Mouse (Mus musculus) G1E-ER4 (cell line): ENCODE data around the gene Zxdc. TPM values are rescaled to one million over a fixed set of nuclear protein-coding genes. Genes with fewer than 3 reads are reported as not detected.

Source experiments
- GATA1 ChIP-seq: IDR thresholded peaks from one replicate; pipeline ENCODE4 v1.8.0; 2012; ENCODE audit warnings: low read length, inconsistent platforms
- polyA plus RNA-seq: library from polyadenylated mRNA; stranded (reverse); fragments of >175 nt; gene quantifications from 2 replicates; pipeline ENCODE4 v1.2.3, GENCODE M21; 2012

Zxdc gene
- polyA plus RNA-seq, result 32.7 and 32.8 TPM in 2 replicates

GRCm38 (mm10) chr6:90368976-90369724, at the start of gene Zxdc:
Gene Zxdc, plus strand, starts transcription at chr6:90369492.
- no peak for TF ChIP-seq GATA1

- no peak for TF ChIP-seq GATA1
Measured at GRCm38 (mm10) chr6:90320429-90320828, 48.9 kb upstream of the Zxdc start.

DNA sequence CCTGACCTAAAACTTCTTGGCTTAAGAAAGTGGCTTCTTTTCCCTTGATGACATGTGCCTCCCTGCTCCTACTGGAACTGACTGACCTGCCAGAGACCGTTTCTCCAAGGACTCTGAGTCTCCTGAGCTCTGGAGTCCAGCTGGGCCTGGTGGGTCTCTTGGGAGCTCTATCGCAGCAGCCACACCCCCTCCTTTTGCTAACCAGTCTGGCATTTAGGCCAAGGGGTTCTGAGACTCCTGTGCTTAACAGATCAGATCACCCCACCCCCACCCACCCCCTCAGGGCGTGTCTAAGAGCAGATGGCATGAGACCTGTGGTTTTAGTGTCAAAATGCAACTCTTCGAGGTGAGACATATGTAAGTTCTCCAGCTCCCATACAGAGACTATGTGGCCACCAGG, 47.5 kb upstream of the Zxdc start:
- TF ChIP-seq GATA1, result no peak

GRCm38 (mm10) chr6:90324026-90324425, 45.3 kb upstream of the Zxdc start:
- no peak for TF ChIP-seq GATA1

GRCm38 (mm10) chr6:90324463-90324862, 44.8 kb upstream of the Zxdc start:
- TF ChIP-seq GATA1, result no peak

DNA sequence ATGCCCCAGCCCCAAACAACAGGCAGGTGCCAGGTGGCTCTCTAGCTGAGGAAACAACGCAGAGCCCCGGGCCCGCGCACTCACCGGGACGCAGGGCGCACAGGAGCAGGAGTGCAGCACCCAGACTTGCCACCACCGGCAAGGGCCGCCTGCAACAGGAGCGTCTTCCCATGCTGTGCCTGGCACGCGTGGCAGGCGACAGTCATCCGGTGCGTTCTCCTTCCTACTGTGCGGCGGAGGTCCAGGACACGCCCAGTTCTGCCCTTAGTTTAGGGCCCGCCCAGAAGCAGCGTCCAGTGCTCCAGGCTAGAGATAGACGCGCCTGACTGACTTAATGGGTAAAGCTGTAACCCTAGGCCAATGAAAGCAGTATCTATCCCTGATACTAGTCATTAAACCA, 44.3 kb upstream of the Zxdc start, which contains the start of gene Chst13:
Chst13 (minus strand) TSS at position 195 of the 400 bp plus-strand sequence.
- no peak for TF ChIP-seq GATA1

GRCm38 (mm10) chr6:90327670-90328069, 41.6 kb upstream of the Zxdc start:
- TF ChIP-seq GATA1, result no peak

GRCm38 (mm10) chr6:90329953-90330352, 39.3 kb upstream of the Zxdc start:
- no peak for TF ChIP-seq GATA1

- TF ChIP-seq GATA1, result no peak
Measured at GRCm38 (mm10) chr6:90332561-90333425, 36.5 kb upstream of the Zxdc start, which contains the start of gene Uroc1. Gene Uroc1, plus strand, starts transcription at chr6:90333284.

DNA sequence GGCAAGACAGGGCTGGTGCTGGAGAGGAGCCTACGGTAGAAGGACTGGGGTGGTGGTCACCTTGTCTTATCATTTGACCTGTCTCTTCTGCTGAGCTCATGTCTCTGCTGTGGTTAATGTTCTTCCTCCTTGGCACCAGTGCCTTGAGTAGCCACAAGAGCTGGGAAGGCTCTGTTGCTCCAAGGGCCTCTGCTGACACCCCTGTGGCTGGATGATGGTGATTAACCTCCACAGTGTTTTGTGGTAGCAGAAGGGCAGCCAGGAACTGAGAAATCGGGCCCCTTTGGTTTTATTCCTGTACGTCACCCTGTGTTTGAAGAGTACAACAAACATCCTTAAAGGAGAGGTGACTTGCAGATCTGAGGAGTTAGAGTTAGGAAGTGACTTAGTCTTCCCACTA, 35.0 kb upstream of the Zxdc start:
- TF ChIP-seq GATA1, result no peak

- no peak for TF ChIP-seq GATA1
Measured at GRCm38 (mm10) chr6:90342343-90342742, 26.9 kb upstream of the Zxdc start.

DNA sequence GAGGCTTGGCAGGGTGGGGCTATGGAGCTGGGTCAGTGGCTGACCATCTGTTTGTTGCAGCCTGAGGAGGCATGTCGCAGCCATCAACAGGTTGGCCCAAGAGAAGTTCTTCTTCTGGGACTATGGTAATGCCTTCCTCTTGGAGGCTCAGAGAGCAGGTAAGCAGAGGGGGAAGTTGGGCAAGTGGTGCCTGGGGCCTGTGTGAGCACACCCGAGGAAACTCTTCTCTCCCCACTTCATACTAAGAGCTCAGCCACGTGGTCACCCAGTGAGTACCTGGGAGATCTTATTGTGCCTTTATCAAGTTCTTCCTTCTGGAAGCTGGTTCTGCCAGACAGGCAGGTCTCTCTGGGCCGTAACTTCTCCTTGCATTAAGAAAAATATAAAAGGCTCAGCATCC, 22.1 kb upstream of the Zxdc start:
- TF ChIP-seq GATA1, result no peak

DNA sequence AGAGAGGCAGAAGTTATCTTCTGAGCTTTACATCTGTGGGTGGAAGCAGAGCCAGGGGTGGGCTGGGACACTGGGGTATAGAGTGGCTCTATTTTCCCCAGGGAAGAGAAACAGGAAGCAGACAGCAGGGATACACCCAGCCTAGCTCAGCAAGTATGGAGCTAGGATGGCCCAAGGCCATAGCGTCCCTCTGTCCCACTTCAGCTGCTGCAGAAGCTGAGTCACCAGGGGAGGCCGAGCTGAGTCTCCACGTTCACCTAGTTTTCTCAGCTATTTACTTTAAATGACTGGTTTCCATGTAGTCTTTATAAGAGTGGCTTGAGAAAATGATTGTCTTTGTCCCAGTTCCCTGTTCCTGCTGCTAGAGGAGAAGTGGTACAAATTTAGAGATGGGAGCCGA, 20.8 kb upstream of the Zxdc start:
- TF ChIP-seq GATA1, result no peak

- no peak for TF ChIP-seq GATA1
Measured at GRCm38 (mm10) chr6:90350011-90350410, 19.3 kb upstream of the Zxdc start.

DNA sequence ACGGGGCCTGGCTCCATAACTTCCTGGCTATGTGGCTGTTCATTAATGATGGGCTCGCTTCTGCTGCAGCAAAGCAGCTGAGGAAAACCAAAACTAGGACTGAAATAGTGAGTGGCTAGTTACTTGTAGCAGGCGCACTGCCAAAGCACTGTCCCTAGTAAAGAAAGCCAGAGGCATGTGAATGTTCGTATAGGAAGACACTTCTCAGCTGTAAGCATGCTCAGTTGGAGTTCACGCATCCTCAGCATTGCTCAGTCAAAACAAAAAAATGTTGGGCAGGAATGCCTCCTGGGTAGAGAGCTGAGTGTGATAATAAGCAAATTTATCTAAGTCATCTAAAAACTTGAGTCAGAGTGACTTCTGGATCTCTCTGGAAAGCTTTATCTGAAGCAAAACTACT, 11.2 kb upstream of the Zxdc start:
- no peak for TF ChIP-seq GATA1

DNA sequence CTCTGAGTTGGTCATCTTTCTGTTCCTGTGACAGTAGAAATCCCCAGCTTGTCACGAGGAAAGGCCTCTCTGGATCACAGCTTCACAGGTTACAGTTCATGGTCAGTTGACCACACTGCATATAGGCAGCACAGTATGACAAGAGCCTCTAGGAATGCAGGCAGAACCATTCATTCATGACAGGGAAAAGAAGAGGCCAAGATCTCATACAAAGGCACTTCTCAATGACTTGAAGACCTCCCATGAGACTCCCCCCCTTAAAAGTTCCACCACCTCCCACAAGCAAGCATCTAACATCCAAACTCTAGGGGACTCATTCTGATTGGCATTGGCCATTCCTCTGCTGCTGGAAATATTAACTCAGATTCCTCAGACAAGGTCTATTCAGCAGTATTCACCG, 9.8 kb upstream of the Zxdc start:
- TF ChIP-seq GATA1, result no peak
